Mouse (Mus musculus): ENCODE results near the gene C87436.

DNA sequence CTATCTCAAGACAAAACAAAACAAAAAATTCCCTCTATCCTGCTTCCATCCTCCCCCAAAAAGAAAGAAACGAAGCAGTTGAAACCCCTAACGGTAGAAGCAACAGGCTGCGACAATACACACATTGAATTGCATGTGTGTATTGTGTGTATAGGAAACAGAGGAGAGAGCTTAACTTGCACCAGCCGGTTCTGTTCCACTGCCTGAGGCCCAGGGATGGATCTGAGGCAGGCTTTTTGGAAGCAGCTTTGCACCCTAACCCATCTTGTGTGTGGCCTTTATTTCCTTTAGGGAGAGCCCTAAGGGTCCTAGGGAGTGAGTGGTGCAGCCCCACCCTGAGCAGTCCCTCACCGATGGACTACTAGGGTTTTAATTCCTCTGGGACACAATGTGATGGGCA is 58.4 kb downstream of the C87436 start:
- TF ChIP-seq CTCF (IDR thresholded peaks at IDR 0.05; ENCODE audit: insufficient read depth, low read depth, low read length) (no peak), POLR2A (IDR thresholded peaks at IDR 0.05; ENCODE audit: insufficient read depth, low read depth, low read length) (no peak)
